Mouse (Mus musculus) CH12.LX (cell line): ENCODE measurements around the gene Pld3. TPM values are rescaled to one million over a fixed set of nuclear protein-coding genes. Genes with fewer than 3 reads are reported as not detected.
A peak's percentile ranks its signal among the peaks of the same experiment; 100 is the strongest.

Experiments used
- DNase-seq: peaks from one replicate; pipeline ENCODE4 v3.0.0-alpha.2; 2013; ENCODE audit errors: extremely low read depth
- H3K27ac ChIP-seq: 2 replicates; pipeline ENCODE4 v1.5.1; 2012; ENCODE audit warnings: low read depth, mild to moderate bottlenecking, control low read depth, moderate library complexity; ENCODE audit not compliant: insufficient read depth
- H3K27me3 ChIP-seq: replicated peaks from 2 replicates; pipeline ENCODE3; 2012; ENCODE audit warnings: inconsistent platforms
- H3K36me3 ChIP-seq, 2 experiments: replicated peaks in 1 of 2; 2 replicates each; pipeline versions ENCODE3 to v1.6.1; 2012; ENCODE audit warnings: inconsistent platforms in 1 of 2, low read length in 1 of 2, mild to moderate bottlenecking in 1 of 2, mixed read lengths in 1 of 2, moderate library complexity in 1 of 2; ENCODE audit not compliant: control insufficient read depth in 1 of 2, insufficient read depth in 1 of 2
- H3K4me1 ChIP-seq, 2 experiments: 2 replicates each; pipeline ENCODE4 v1.6.1; 2012; ENCODE audit warnings: inconsistent platforms in 1 of 2, moderate library complexity in 1 of 2; ENCODE audit not compliant: insufficient read depth in 2 of 2, control insufficient read depth in 1 of 2
- H3K4me2 ChIP-seq: 2 replicates; pipeline ENCODE4 v1.6.1; 2012; ENCODE audit warnings: low read depth, mild to moderate bottlenecking, control low read depth; ENCODE audit not compliant: poor library complexity, insufficient read depth, severe bottlenecking
- H3K4me3 ChIP-seq, 3 experiments: fragments of 150-350 bp in 1 of 3; sonication (generic) in 1 of 3; replicated peaks in 1 of 3; 2 replicates each; pipeline versions ENCODE3 to v1.5.1; 2011 to 2012; ENCODE audit warnings: low read depth in 2 of 3, low read length in 2 of 3, mild to moderate bottlenecking in 2 of 3, moderate library complexity in 2 of 3, control low read depth in 1 of 3, improper control_type of control experiment in 1 of 3, inconsistent platforms in 1 of 3, mixed read lengths in 1 of 3; ENCODE audit not compliant: poor library complexity in 1 of 3
- H3K79me2 ChIP-seq: replicated peaks from 2 replicates; pipeline ENCODE4 v1.6.1; 2012; ENCODE audit warnings: mild to moderate bottlenecking, moderate library complexity; ENCODE audit not compliant: control insufficient read depth, poor library complexity, insufficient read depth, severe bottlenecking; ENCODE audit errors: extremely low read depth
- H3K9ac ChIP-seq: 2 replicates; pipeline ENCODE4 v1.6.1; 2012; ENCODE audit warnings: low read depth, mild to moderate bottlenecking, control low read depth, moderate library complexity; ENCODE audit not compliant: insufficient read depth
- H3K9me3 ChIP-seq: replicated peaks from 2 replicates; pipeline ENCODE3; 2012; ENCODE audit warnings: low read length, inconsistent platforms, mixed read lengths
- BHLHE40 ChIP-seq: IDR thresholded peaks from 2 replicates; pipeline ENCODE4 v1.6.1; 2011; ENCODE audit warnings: mild to moderate bottlenecking, low read depth, low read length, improper control_type of control experiment
- CHD1 ChIP-seq: IDR thresholded peaks from 2 replicates; pipeline ENCODE4 v1.6.1; 2012; ENCODE audit warnings: low read depth, low read length, improper control_type of control experiment, inconsistent platforms
- CHD2 ChIP-seq: IDR thresholded peaks from 2 replicates; pipeline ENCODE4 v1.6.1; 2011; ENCODE audit warnings: low read length, improper control_type of control experiment
- CTCF ChIP-seq, 2 experiments: IDR thresholded peaks in 1 of 2; conservative IDR thresholded peaks in 1 of 2; 2 replicates each; pipeline ENCODE4 v1.5.1; 2011 to 2012; ENCODE audit warnings: low read depth in 2 of 2, low read length in 2 of 2, improper control_type of control experiment in 1 of 2, inconsistent platforms in 1 of 2, mild to moderate bottlenecking in 1 of 2, moderate library complexity in 1 of 2
- ELF1 ChIP-seq: IDR thresholded peaks from 2 replicates; pipeline ENCODE4 v1.6.1; 2014; ENCODE audit warnings: low read depth, mild to moderate bottlenecking, inconsistent platforms, low read length, improper control_type of control experiment
- ETS1 ChIP-seq: conservative IDR thresholded peaks from 2 replicates; pipeline ENCODE4 v1.6.1; 2012; ENCODE audit warnings: low read depth, mild to moderate bottlenecking, inconsistent platforms, low read length, improper control_type of control experiment, moderate library complexity
- JUN ChIP-seq: IDR thresholded peaks from 2 replicates; pipeline ENCODE4 v1.6.1; 2011; ENCODE audit warnings: low read depth, mild to moderate bottlenecking, low read length, improper control_type of control experiment, moderate library complexity; ENCODE audit not compliant: insufficient read depth
- MAZ ChIP-seq: IDR thresholded peaks from 2 replicates; pipeline ENCODE4 v1.6.1; 2012; ENCODE audit warnings: low read depth, mild to moderate bottlenecking, inconsistent platforms, low read length, improper control_type of control experiment, moderate library complexity
- MEF2A ChIP-seq: IDR thresholded peaks from 2 replicates; pipeline ENCODE4 v1.6.1; 2014; ENCODE audit warnings: low read depth, mild to moderate bottlenecking, inconsistent platforms, low read length, improper control_type of control experiment, borderline replicate concordance
- MXI1 ChIP-seq: IDR thresholded peaks from 2 replicates; pipeline ENCODE4 v1.6.1; 2011; ENCODE audit warnings: mild to moderate bottlenecking, low read depth, low read length, improper control_type of control experiment
- MYC ChIP-seq: IDR thresholded peaks from 2 replicates; pipeline ENCODE4 v1.6.1; 2011; ENCODE audit warnings: low read depth, mild to moderate bottlenecking, improper control_type of control experiment, low read length
- NELFE ChIP-seq: IDR thresholded peaks from 2 replicates; pipeline ENCODE4 v1.6.1; 2011; ENCODE audit warnings: low read depth, low read length, improper control_type of control experiment
- PAX5 ChIP-seq: IDR thresholded peaks from 2 replicates; pipeline ENCODE4 v1.6.1; 2012; ENCODE audit warnings: low read length, inconsistent platforms, mixed read lengths
- POLR2A ChIP-seq: IDR thresholded peaks from 2 replicates; pipeline ENCODE4 v1.6.1; 2011; ENCODE audit warnings: low read depth, mild to moderate bottlenecking, improper control_type of control experiment, low read length
- RAD21 ChIP-seq: IDR thresholded peaks from 2 replicates; pipeline ENCODE4 v1.6.1; 2011; ENCODE audit warnings: low read depth, mild to moderate bottlenecking, low read length, improper control_type of control experiment, moderate library complexity
- RCOR1 ChIP-seq: conservative IDR thresholded peaks from 2 replicates; pipeline ENCODE4 v1.6.1; 2012; ENCODE audit warnings: low read depth, mild to moderate bottlenecking, inconsistent platforms, low read length, improper control_type of control experiment
- SIN3A ChIP-seq: IDR thresholded peaks from 2 replicates; pipeline ENCODE4 v1.6.1; 2012; ENCODE audit warnings: low read length, improper control_type of control experiment, inconsistent platforms
- SMC3 ChIP-seq: IDR thresholded peaks from 2 replicates; pipeline ENCODE4 v1.6.1; 2011; ENCODE audit warnings: low read depth, low read length, improper control_type of control experiment
- TCF12 ChIP-seq: IDR thresholded peaks from 2 replicates; pipeline ENCODE4 v1.6.1; 2014; ENCODE audit warnings: low read depth, mild to moderate bottlenecking, inconsistent platforms, low read length, improper control_type of control experiment
- ZNF384 ChIP-seq: IDR thresholded peaks from 2 replicates; pipeline ENCODE4 v1.6.1; 2012; ENCODE audit warnings: low read depth, low read length, improper control_type of control experiment, inconsistent platforms
- dilution Hi-C: fragments of 300-500 bp; cut with MboI; formaldehyde crosslinking; loops from 2 replicates; pipeline ENCODE4 v1.14.3; 2020; ENCODE audit warnings: low sequenced_read_pairs; ENCODE audit not compliant: extremely low pct_unique_long_range_greater_than_20kb, extremely low pct_ligation_motif_present
- in situ Hi-C: fragments of 300-500 bp; cut with MboI; formaldehyde crosslinking; loops from 3 replicates; pipeline ENCODE4 v1.14.3; 2019; ENCODE audit warnings: low sequenced_read_pairs, low pct_ligation_motif_present, low pct_unique_long_range_greater_than_20kb, mixed read lengths
- polyA plus RNA-seq: library from polyadenylated mRNA; unstranded; fragments of >175 nt; gene quantifications from 2 replicates; pipeline ENCODE4 v1.2.1, GENCODE M21; 2012; ENCODE audit warnings: low read depth; ENCODE audit not compliant: insufficient read length
- total RNA-seq, 2 experiments: library from RNA; depleted of rRNA; stranded (reverse); fragments of 300-350 nt in 1 of 2; fragments of >200 nt in 1 of 2; gene quantifications; 2 replicates each; pipeline ENCODE4 v1.2.3; 2012 to 2014

Pld3 gene
- total and polyA plus RNA-seq, 3 experiments, result 6.0 to 21.1 (median 14.1) TPM

DNA sequence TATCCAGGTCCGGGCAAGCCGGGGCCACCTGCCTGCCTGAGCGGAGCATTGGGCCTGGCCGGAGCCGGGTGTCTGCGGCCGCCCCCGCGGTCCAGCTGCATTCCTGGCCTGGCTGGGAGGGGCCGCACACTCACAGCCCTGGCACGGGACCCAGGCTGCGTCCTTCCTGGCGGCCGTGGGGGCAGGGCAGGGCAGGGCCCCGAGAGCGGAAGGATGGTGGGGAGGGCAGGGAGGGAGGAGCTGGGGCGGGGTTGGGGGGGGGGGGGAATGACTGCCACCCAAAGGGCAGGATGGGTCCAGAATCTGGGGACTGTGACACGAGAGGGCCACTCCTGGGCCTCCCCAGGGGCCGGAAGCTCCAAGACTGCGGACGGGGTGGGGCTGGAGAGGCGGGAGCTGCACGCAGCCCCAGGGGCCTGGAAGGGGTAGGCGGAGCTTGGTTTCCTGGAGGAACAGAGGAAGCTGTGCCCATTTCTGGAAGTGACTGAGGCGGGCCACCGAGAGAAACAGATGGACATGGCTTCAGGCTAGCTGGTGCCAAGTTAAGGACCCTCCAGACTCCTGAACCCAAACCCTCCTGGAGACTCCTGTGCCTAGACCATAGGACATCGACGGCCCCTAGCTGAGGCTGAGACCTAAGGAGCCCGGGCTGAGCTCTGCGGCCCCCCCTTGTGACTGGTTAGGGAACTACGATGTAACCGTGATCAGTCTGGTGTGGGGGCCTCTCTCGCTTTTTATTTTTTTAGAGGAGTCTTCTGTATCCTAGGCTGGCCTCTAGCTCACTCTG, 62.3 kb downstream of the Pld3 start:
- peak overlapping the region; percentile 64 for H3K9ac ChIP-seq
- H3K9me3 ChIP-seq, result no peaks in the 10 kb centered on the region
- peak overlapping the region; percentile 37 to 53 (median 47) for H3K4me3 ChIP-seq
- H3K27me3 ChIP-seq, result no peaks in the 10 kb centered on the region
- peak overlapping the region; percentile 33; the same call in 1 of the 2 replicates for H3K27ac ChIP-seq
- H3K79me2 ChIP-seq, result no peaks in the 10 kb centered on the region
- dilution Hi-C loops (no loop called here), in situ Hi-C loops (no loop called here)
- no peak for TF ChIP-seq JUN
- peak; percentile 72 for TF ChIP-seq SMC3
- peak; percentile 57 for TF ChIP-seq RAD21
- peak; percentile 97 for TF ChIP-seq BHLHE40
- TF ChIP-seq ZNF384, result peak; percentile 83
- TF ChIP-seq MAZ, result peak; percentile 70
- TF ChIP-seq POLR2A, result peak; percentile 46; the same call in 1 of the 2 replicates
- TF ChIP-seq TCF12, result peak; percentile 55; the same call in 1 of the 2 replicates
- TF ChIP-seq MEF2A, result no peak
- peak; percentile 32 to 80 for TF ChIP-seq CTCF (conservative IDR thresholded peaks at IDR 0.05 in 1 of 2, IDR thresholded peaks at IDR 0.05 in 1 of 2; ENCODE audit: low read depth in 2 of 2, low read length in 2 of 2)
- TF ChIP-seq MYC, result no peak
- peak; percentile 47; the same call in 1 of the 2 replicates for TF ChIP-seq NELFE
- TF ChIP-seq SIN3A, result peak; percentile 59
- peak; percentile 68 for TF ChIP-seq CHD2
- TF ChIP-seq CHD1, result no peak
- peak; percentile 67 for TF ChIP-seq ELF1
- peaks cover 3 to 32% of the 10 kb centered on the region in 2 experiments for H3K4me1 ChIP-seq
- peaks cover 0 to 10% of the 10 kb centered on the region in 2 experiments for H3K36me3 ChIP-seq
- H3K4me2 ChIP-seq, result peak overlapping the region; percentile 78
- DNase-seq, result peak; percentile 85

- no peak for DNase-seq
- peak overlapping the region; percentile 78 for H3K4me2 ChIP-seq
- no peak overlapping the region for H3K27ac ChIP-seq
- H3K36me3 ChIP-seq, result peaks cover 0 to 10% of the 10 kb centered on the region in 2 experiments
- H3K4me3 ChIP-seq, result peak overlapping the region in 2 of 3 experiments; percentile 41 to 47
- dilution Hi-C loops, result no loop called here
- in situ Hi-C loops, result no loop called here
- peaks cover 3 to 37% of the 10 kb centered on the region in 2 experiments for H3K4me1 ChIP-seq
- no peaks in the 10 kb centered on the region for H3K27me3 ChIP-seq
- H3K79me2 ChIP-seq, result no peaks in the 10 kb centered on the region
- H3K9me3 ChIP-seq, result no peaks in the 10 kb centered on the region
- peak overlapping the region; percentile 64; the same call in 1 of the 2 replicates for H3K9ac ChIP-seq
- TF ChIP-seq SMC3, result no peak
- TF ChIP-seq CHD1, result no peak
- no peak for TF ChIP-seq PAX5
- TF ChIP-seq RCOR1, result no peak
- TF ChIP-seq RAD21, result no peak
- TF ChIP-seq SIN3A, result no peak
- no peak for TF ChIP-seq ZNF384
- no peak for TF ChIP-seq TCF12
- no peak for TF ChIP-seq MAZ
- TF ChIP-seq JUN, result no peak
- no peak for TF ChIP-seq ETS1
- TF ChIP-seq MXI1, result no peak
- TF ChIP-seq CHD2, result no peak
Measured at GRCm38 (mm10) chr7:27490227-27490542, 62.8 kb downstream of the Pld3 start.
